Mouse (Mus musculus) heart, adult 9 months (tissue): Measurements from ENCODE around the gene Itga9.

Source experiments
- DNase-seq, 2 experiments: peaks; one replicate each; pipeline ENCODE4 v3.0.0; 2022; ENCODE audit warnings: low spot score in 2 of 2

Gene Itga9

GRCm38 (mm10) chr9:118873596-118873995 lies 267.1 kb downstream of the Itga9 start:
- DNase-seq, result peak in 1 of 2 experiments; percentile 17

GRCm38 (mm10) chr9:118875705-118876104 lies 269.2 kb downstream of the Itga9 start:
- DNase-seq, result no peak

- DNase-seq, result no peak
These were observed 270.4 kb downstream of the Itga9 start for GRCm38 (mm10) chr9:118876902-118877301.

GRCm38 (mm10) chr9:118877365-118878008 lies 271.0 kb downstream of the Itga9 start:
- peak; percentile 25 to 39 for DNase-seq

GRCm38 (mm10) chr9:118878596-118878995 lies 272.1 kb downstream of the Itga9 start:
- no peak for DNase-seq

- no peak for DNase-seq
These were observed 274.9 kb downstream of the Itga9 start for GRCm38 (mm10) chr9:118881281-118881945.

GRCm38 (mm10) chr9:118881946-118882284 lies 275.4 kb downstream of the Itga9 start:
- DNase-seq, result no peak

- DNase-seq, result no peak
These were observed 276.7 kb downstream of the Itga9 start for GRCm38 (mm10) chr9:118883150-118883549.

- DNase-seq, result peak; percentile 22 to 57
These were observed 279.3 kb downstream of the Itga9 start for GRCm38 (mm10) chr9:118885785-118886184.

GRCm38 (mm10) chr9:118887201-118887600 lies 280.7 kb downstream of the Itga9 start:
- peak; percentile 39 to 53 for DNase-seq

- DNase-seq, result no peak
These were observed 281.2 kb downstream of the Itga9 start for GRCm38 (mm10) chr9:118887734-118888133.

- no peak for DNase-seq
These were observed 283.7 kb downstream of the Itga9 start for GRCm38 (mm10) chr9:118890149-118890548.

GRCm38 (mm10) chr9:118890645-118891044 lies 284.2 kb downstream of the Itga9 start:
- no peak for DNase-seq

GRCm38 (mm10) chr9:118891068-118891467 lies 284.6 kb downstream of the Itga9 start:
- DNase-seq, result no peak

GRCm38 (mm10) chr9:118891593-118891992 lies 285.1 kb downstream of the Itga9 start:
- no peak for DNase-seq

GRCm38 (mm10) chr9:118895101-118895500 lies 288.6 kb downstream of the Itga9 start:
- DNase-seq, result no peak

GRCm38 (mm10) chr9:118900677-118901076 lies 294.2 kb downstream of the Itga9 start:
- no peak for DNase-seq

- DNase-seq, result no peak
These were observed 295.4 kb downstream of the Itga9 start for GRCm38 (mm10) chr9:118901917-118902316.

GRCm38 (mm10) chr9:118907934-118908620 lies 301.6 kb downstream of the Itga9 start:
- peak; percentile 70 to 83 for DNase-seq

GRCm38 (mm10) chr9:118913048-118913447 lies 306.6 kb downstream of the Itga9 start:
- DNase-seq, result no peak

GRCm38 (mm10) chr9:118913613-118914012 lies 307.1 kb downstream of the Itga9 start:
- DNase-seq, result no peak

- DNase-seq, result no peak
These were observed 308.1 kb downstream of the Itga9 start for GRCm38 (mm10) chr9:118914589-118914988.

GRCm38 (mm10) chr9:118915290-118915689 lies 308.8 kb downstream of the Itga9 start:
- no peak for DNase-seq
